Mouse (Mus musculus): ENCODE results near the gene Lmntd2. TPM values are rescaled to one million over a fixed set of nuclear protein-coding genes. Genes with fewer than 3 reads are reported as not detected.

Gene Lmntd2
- polyA plus RNA-seq, 1 experiment from 2014 or later, result 2.1 TPM

- no peaks in the 10 kb centered on the region for H3K9me3 ChIP-seq (replicated peaks)
- H3K4me3 ChIP-seq, result peak within 1 kb of the TSS; percentile 70
- WGBS, result under 1% methylated on average over 41 of the region's 41 CpGs
- H3K27ac ChIP-seq, result peak within 1 kb of the TSS; percentile 88
- peaks cover 12% of the 10 kb centered on the region for H3K36me3 ChIP-seq (ENCODE audit: poor library complexity, severe bottlenecking)
- H3K9ac ChIP-seq, result peak within 1 kb of the TSS; percentile 79
- peaks cover 22% of the 10 kb centered on the region for H3K4me1 ChIP-seq
- peak; percentile 96 for ATAC-seq
- H3K27me3 ChIP-seq, result no peaks in the 10 kb centered on the region
- H3K4me2 ChIP-seq, result peak within 1 kb of the TSS; percentile 97
Measured at GRCm38 (mm10) chr7:141215101-141215879, 1.4 kb upstream of the Lmntd2 start, which contains the start of gene Rassf7. Rassf7 (plus strand) TSS chr7:141215860.

- Histone ChIP-seq H3K9me3 (replicated peaks) (no peaks in the 10 kb centered on the region), H3K27ac (peak overlapping the region; percentile 88; the same call in 1 of the 2 replicates), H3K4me1 (peaks cover 17% of the 10 kb centered on the region), H3K4me3 (no peak overlapping the region), H3K9ac (0 out of 2 replicates have a peak overlapping the region, but pooled peaks have one; percentile 79), H3K4me2 (no peak overlapping the region), H3K27me3 (no peaks in the 10 kb centered on the region), H3K36me3 (ENCODE audit: poor library complexity, severe bottlenecking) (peaks cover 12% of the 10 kb centered on the region)
- whole genome bisulfite sequencing, result 82% methylated on average over 3 of the region's 3 CpGs
- ATAC-seq, result no peak
Measured at GRCm38 (mm10) chr7:141214310-141214709, 430 bp upstream of the Lmntd2 start.

- ATAC-seq, result no peak
- H3K36me3 ChIP-seq (ENCODE audit: poor library complexity, severe bottlenecking), result peaks cover 8% of the 10 kb centered on the region
Measured at GRCm38 (mm10) chr7:141213133-141213532, 747 bp downstream of the Lmntd2 start.

GRCm38 (mm10) chr7:141210606-141211131, 3.2 kb downstream of the Lmntd2 start:
- H3K36me3 ChIP-seq (ENCODE audit: poor library complexity, severe bottlenecking), result no peaks in the 10 kb centered on the region
- whole genome bisulfite sequencing, result 89% methylated on average over 14 of the region's 14 CpGs
- H3K27ac ChIP-seq, result no peak overlapping the region
- no peak overlapping the region for H3K4me3 ChIP-seq
- H3K9me3 ChIP-seq (replicated peaks), result no peaks in the 10 kb centered on the region
- peaks cover 6% of the 10 kb centered on the region for H3K4me1 ChIP-seq
- H3K4me2 ChIP-seq, result no peak overlapping the region
- H3K9ac ChIP-seq, result no peak overlapping the region
- no peaks in the 10 kb centered on the region for H3K27me3 ChIP-seq
- ATAC-seq, result no peak

More at GRCm38 (mm10) chr7:141213133-141213532, 747 bp downstream of the Lmntd2 start:
- H3K9ac ChIP-seq, result no peak overlapping the region
- H3K9me3 ChIP-seq (replicated peaks), result no peaks in the 10 kb centered on the region
- WGBS, result 84% methylated on average over 3 of the region's 3 CpGs
- no peak overlapping the region for H3K4me2 ChIP-seq
- H3K4me1 ChIP-seq, result peaks cover 17% of the 10 kb centered on the region
- no peak overlapping the region for H3K27ac ChIP-seq
- H3K27me3 ChIP-seq, result no peaks in the 10 kb centered on the region
- H3K4me3 ChIP-seq, result no peak overlapping the region

- no peaks in the 10 kb centered on the region for H3K27me3 ChIP-seq
- 90% methylated on average over 12 of the region's 12 CpGs for WGBS
- no peak overlapping the region for H3K27ac ChIP-seq
Measured at GRCm38 (mm10) chr7:141210137-141210536, 3.7 kb downstream of the Lmntd2 start.

GRCm38 (mm10) chr7:141209526-141209925, 4.4 kb downstream of the Lmntd2 start:
- H3K27ac ChIP-seq, result no peak overlapping the region
- WGBS, result 69% methylated on average over 3 of the region's 3 CpGs
- no peak overlapping the region for H3K4me3 ChIP-seq
- no peak overlapping the region for H3K9ac ChIP-seq
- no peak overlapping the region for H3K4me2 ChIP-seq
- H3K27me3 ChIP-seq, result no peaks in the 10 kb centered on the region
- no peaks in the 10 kb centered on the region for H3K4me1 ChIP-seq
- H3K36me3 ChIP-seq (ENCODE audit: poor library complexity, severe bottlenecking), result no peaks in the 10 kb centered on the region
- no peaks in the 10 kb centered on the region for H3K9me3 ChIP-seq (replicated peaks)
- ATAC-seq, result no peak

More at GRCm38 (mm10) chr7:141210137-141210536, 3.7 kb downstream of the Lmntd2 start:
- no peaks in the 10 kb centered on the region for H3K36me3 ChIP-seq (ENCODE audit: poor library complexity, severe bottlenecking)
- no peak overlapping the region for H3K4me3 ChIP-seq
- H3K4me2 ChIP-seq, result no peak overlapping the region
- H3K9ac ChIP-seq, result no peak overlapping the region
- no peaks in the 10 kb centered on the region for H3K9me3 ChIP-seq (replicated peaks)
- ATAC-seq, result no peak
- H3K4me1 ChIP-seq, result peaks cover 5% of the 10 kb centered on the region

GRCm38 (mm10) chr7:141206182-141206937, 7.5 kb downstream of the Lmntd2 start:
- H3K9me3 ChIP-seq (replicated peaks), result no peaks in the 10 kb centered on the region
- H3K4me2 ChIP-seq, result no peak overlapping the region
- no peaks in the 10 kb centered on the region for H3K27me3 ChIP-seq
- H3K27ac ChIP-seq, result no peak overlapping the region
- H3K4me3 ChIP-seq, result no peak overlapping the region
- no peak for ATAC-seq
- no peak overlapping the region for H3K9ac ChIP-seq
- H3K4me1 ChIP-seq, result no peaks in the 10 kb centered on the region
- no peaks in the 10 kb centered on the region for H3K36me3 ChIP-seq (ENCODE audit: poor library complexity, severe bottlenecking)
- 91% methylated on average over 18 of the region's 18 CpGs for WGBS

GRCm38 (mm10) chr7:141205504-141205903, 8.4 kb downstream of the Lmntd2 start:
- ATAC-seq, result no peak
- 95% methylated on average over 5 of the region's 5 CpGs for WGBS
- no peaks in the 10 kb centered on the region for H3K27me3 ChIP-seq

GRCm38 (mm10) chr7:141204546-141204945, 9.3 kb downstream of the Lmntd2 start:
- WGBS, result 82% methylated on average over 3 of the region's 3 CpGs

More at GRCm38 (mm10) chr7:141205504-141205903, 8.4 kb downstream of the Lmntd2 start:
- Histone ChIP-seq H3K36me3 (ENCODE audit: poor library complexity, severe bottlenecking) (no peaks in the 10 kb centered on the region), H3K9me3 (replicated peaks) (no peaks in the 10 kb centered on the region), H3K4me1 (no peaks in the 10 kb centered on the region), H3K4me3 (no peak overlapping the region), H3K4me2 (no peak overlapping the region), H3K27ac (no peak overlapping the region), H3K9ac (no peak overlapping the region)

GRCm38 (mm10) chr7:141198121-141198520, 15.8 kb downstream of the Lmntd2 start:
- WGBS, result 97% methylated on average over 4 of the region's 4 CpGs
- Histone ChIP-seq H3K36me3 (ENCODE audit: poor library complexity, severe bottlenecking) (0 out of 2 replicates have a peak, but pooled peaks cover 4% of the 10 kb centered on the region), H3K4me1 (peaks cover 12% of the 10 kb centered on the region), H3K27me3 (no peaks in the 10 kb centered on the region), H3K4me3 (no peak overlapping the region), H3K4me2 (no peak overlapping the region), H3K9me3 (replicated peaks) (no peaks in the 10 kb centered on the region), H3K27ac (no peak overlapping the region), H3K9ac (no peak overlapping the region)
- no peak for ATAC-seq

More at GRCm38 (mm10) chr7:141204546-141204945, 9.3 kb downstream of the Lmntd2 start:
- Histone ChIP-seq H3K4me2 (no peak overlapping the region), H3K27me3 (no peaks in the 10 kb centered on the region), H3K27ac (no peak overlapping the region), H3K9me3 (replicated peaks) (no peaks in the 10 kb centered on the region), H3K9ac (no peak overlapping the region), H3K4me1 (no peaks in the 10 kb centered on the region), H3K36me3 (ENCODE audit: poor library complexity, severe bottlenecking) (0 out of 2 replicates have a peak, but pooled peaks cover 4% of the 10 kb centered on the region), H3K4me3 (no peak overlapping the region)
- no peak for ATAC-seq

GRCm38 (mm10) chr7:141196619-141197282, 17.1 kb downstream of the Lmntd2 start:
- Histone ChIP-seq H3K4me3 (no peak overlapping the region), H3K4me1 (peaks cover 24% of the 10 kb centered on the region), H3K9ac (no peak overlapping the region; the same call in 1 of the 2 replicates), H3K9me3 (replicated peaks) (no peaks in the 10 kb centered on the region), H3K27ac (no peak overlapping the region), H3K27me3 (no peaks in the 10 kb centered on the region), H3K4me2 (no peak overlapping the region), H3K36me3 (ENCODE audit: poor library complexity, severe bottlenecking) (peaks cover 11% of the 10 kb centered on the region)
- ATAC-seq, result no peak
- WGBS, result 95% methylated on average over 8 of the region's 8 CpGs
